Mouse (Mus musculus): ENCODE data around the gene Ykt6. TPM values are rescaled to one million over a fixed set of nuclear protein-coding genes. Genes with fewer than 3 reads are reported as not detected.

Gene Ykt6
- polyA plus RNA-seq (2012), result 9.9 and 10.5 TPM in 2 replicates

DNA sequence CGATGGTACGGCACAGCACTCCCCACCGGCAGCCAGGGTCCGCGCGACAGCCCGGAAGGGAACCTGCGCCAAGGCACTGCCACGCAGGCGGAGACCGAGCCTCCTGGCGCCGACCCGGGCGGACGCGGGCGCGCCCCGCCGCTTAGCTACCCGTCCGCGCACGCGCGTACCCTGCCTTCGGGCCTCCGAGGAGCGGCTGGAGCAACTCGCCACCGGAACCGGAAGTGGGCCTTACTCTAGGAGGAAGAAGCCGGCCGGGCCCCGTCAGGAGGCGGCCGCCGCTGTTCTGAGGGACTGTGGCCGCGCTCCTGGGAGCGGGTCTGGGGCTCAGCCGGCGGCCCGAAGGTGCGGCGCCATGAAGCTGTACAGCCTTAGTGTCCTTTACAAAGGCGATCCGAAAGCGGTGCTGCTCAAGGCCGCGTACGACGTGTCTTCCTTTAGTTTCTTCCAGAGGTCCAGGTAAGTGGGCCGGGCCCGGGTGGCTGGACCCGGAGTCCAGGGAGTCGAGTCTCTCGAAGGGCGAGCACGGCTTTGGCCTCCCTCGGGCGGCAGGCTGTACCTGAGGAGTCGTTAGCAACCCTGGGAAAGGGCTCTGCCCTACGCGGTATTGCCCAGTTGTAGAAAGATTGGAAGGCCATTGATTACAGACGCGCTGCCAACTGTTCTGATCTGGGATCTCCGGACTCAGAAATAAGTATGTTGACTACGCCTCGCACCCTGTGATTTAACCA lies at the start of gene Ykt6:
TSS of gene Ykt6 (plus strand) at position 148 of the 731 bp plus-strand sequence.

DNA sequence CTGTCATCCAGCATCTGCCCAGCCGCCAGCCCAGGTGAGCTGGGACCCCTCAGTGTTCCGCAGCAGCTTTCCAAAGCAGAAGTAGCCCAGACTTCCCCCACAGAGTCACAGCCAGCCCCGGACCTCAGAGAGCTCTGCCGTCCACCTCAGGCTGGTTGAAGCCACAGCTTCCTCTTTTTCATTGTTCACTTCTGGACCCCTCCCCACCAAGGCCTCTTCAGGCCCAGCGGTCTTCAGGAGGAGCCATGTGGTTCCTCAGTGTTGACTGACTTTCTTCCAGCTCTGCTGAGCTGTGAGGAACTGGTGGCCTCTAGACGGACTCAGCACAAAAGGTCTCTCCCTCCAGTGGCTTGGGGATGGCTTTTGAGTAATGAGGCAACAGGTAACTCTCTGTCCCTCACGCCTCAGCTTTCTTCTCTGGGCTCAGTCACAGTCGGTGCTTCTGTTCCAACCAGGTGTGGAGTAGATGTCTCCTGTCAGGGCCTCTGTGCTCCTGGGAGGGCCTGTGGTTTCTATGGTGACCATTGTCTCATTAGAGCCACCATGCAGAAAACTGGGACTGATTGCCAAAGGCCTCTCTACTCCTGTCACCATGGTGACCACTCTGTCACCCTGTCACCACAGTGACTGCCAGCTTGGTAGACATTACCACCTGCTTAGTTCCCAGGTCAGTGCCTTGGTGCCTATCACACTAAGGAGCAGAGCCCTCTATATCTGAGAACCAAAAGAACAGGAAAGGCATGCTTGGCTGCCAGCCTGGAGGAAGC lies 5.7 kb upstream of the Ykt6 start, which contains the start of gene Gck:
TSS of gene Gck (minus strand) at position 496 of the 767 bp plus-strand sequence.

Other genes with a start within 250 kb of the Ykt6 start
- 159 and 167 TPM in 2 replicates for gene Mrps24, start 240.0 kb upstream of the Ykt6 start, polyA plus RNA-seq (2012)
- gene Urgcp, start 193.3 kb upstream of the Ykt6 start, polyA plus RNA-seq (2012), result 9.0 and 10.1 TPM in 2 replicates
- 157 and 172 TPM in 2 replicates for gene Dbnl, start 167.2 kb upstream of the Ykt6 start, polyA plus RNA-seq (2012)
- gene Pgam2, start 152.0 kb upstream of the Ykt6 start, polyA plus RNA-seq (2012), result 0.30 and 0.47 TPM in 2 replicates
- gene Polm, start 117.7 kb upstream of the Ykt6 start, polyA plus RNA-seq (2012), result 10.3 TPM in 2 replicates
- gene Aebp1, start 93.7 kb upstream of the Ykt6 start, polyA plus RNA-seq (2012), result 0.28 and 0.75 TPM in 2 replicates
- 732 and 786 TPM in 2 replicates for gene Pold2, start 77.4 kb upstream of the Ykt6 start, polyA plus RNA-seq (2012)
- not detected in 2 replicates for gene Myl7, start 56.9 kb upstream of the Ykt6 start, polyA plus RNA-seq (2012)
- not detected in 2 replicates for gene Gck, start 5.6 kb upstream of the Ykt6 start, polyA plus RNA-seq (2012)
- 0.81 and 0.96 TPM in 2 replicates for gene Camk2b, start 110.7 kb downstream of the Ykt6 start, polyA plus RNA-seq (2012)
- gene A730071L15Rik, start 244.3 kb downstream of the Ykt6 start, polyA plus RNA-seq (2012), result not detected in 2 replicates
- gene Nudcd3, start 244.7 kb downstream of the Ykt6 start, polyA plus RNA-seq (2012), result 19.5 and 24.4 TPM in 2 replicates

Measured in megakaryocyte-erythroid progenitor cell, adult 5 weeks (primary cell).